Mouse (Mus musculus) cerebellum, postnatal 36 days (tissue): ENCODE data around the gene Hnf1b.

Experiments
- DNase-seq, 2 experiments: peaks; one replicate each; pipeline ENCODE4 v3.0.0; 2021 to 2022; ENCODE audit warnings: mixed read lengths in 2 of 2

Hnf1b gene

GRCm38 (mm10) chr11:83902812-83903211, 52.9 kb downstream of the Hnf1b start:
- no peak for DNase-seq

- no peak for DNase-seq
Measured at GRCm38 (mm10) chr11:83905756-83906155, 55.9 kb downstream of the Hnf1b start.

GRCm38 (mm10) chr11:83908376-83908775, 58.5 kb downstream of the Hnf1b start:
- DNase-seq = no peak

GRCm38 (mm10) chr11:83913824-83914311, 64.0 kb downstream of the Hnf1b start:
- no peak for DNase-seq

GRCm38 (mm10) chr11:83914501-83914900, 64.6 kb downstream of the Hnf1b start:
- no peak for DNase-seq

DNA sequence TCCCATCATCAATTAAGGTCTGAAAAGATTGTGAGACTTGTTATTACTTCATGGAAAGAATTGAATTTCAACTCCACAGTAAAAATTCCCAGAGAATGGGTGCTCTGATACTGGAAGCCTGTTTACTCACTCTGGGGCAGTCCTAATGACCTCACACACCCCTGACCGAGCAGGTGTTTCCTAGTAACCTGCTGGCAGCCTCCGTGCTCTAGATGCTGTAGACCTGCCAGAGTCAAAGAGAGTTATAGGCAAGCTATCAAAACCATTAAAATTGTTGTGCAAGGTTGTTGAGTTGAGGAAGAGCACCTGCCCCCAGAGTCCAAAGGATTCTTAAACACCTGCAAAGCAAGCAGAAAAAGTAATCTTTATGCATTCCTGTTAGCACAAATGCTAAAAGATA, 72.7 kb downstream of the Hnf1b start:
- DNase-seq = no peak

DNA sequence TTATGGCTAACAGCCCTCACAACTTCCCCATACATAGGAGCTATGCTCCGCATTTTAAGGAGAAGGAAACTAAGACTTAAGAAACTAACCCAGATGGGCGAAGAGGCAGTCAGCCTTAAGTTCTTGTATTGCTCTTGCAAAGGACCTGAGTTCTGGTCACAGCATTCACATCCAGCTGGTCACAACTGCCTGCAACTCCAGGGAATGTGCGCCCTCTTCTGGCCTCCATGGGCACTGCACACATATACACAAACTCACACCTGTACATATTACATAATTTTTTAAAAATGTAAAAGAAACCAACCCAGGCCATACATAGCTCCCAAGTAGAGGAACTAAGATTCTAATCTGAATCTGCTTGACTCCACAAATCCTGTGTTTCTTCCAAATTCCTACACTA, 77.2 kb downstream of the Hnf1b start:
- DNase-seq = no peak

DNA sequence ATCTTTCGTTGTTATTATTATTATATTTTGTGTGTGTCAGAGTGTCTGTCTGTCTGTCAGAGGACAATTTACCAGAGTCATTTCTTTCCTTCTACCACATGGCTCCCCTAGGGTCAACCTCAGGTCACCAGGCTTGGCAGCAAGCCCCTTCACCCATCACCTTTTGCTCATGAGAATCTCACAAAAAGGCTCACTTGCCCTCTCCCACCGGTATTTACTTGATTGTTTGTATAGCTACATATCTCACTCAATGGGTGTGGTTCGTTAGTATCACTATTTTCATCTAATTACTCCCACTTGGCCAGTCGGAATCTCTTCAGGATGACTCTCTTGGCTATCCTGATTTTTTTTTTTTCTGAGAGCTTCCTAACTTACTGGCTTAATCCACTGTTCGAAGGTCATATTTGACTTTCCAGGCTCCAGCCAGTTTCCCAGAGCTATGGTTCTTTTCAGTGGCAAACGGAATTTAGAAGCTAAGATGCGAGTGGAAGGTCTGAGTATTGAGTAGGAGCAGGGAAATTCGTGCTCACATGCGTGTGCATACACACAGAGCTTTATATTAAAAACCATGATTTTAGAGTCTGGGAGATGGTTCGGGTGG, 82.7 kb downstream of the Hnf1b start:
- no peak for DNase-seq

GRCm38 (mm10) chr11:83933376-83933775, 83.5 kb downstream of the Hnf1b start:
- no peak for DNase-seq

DNA sequence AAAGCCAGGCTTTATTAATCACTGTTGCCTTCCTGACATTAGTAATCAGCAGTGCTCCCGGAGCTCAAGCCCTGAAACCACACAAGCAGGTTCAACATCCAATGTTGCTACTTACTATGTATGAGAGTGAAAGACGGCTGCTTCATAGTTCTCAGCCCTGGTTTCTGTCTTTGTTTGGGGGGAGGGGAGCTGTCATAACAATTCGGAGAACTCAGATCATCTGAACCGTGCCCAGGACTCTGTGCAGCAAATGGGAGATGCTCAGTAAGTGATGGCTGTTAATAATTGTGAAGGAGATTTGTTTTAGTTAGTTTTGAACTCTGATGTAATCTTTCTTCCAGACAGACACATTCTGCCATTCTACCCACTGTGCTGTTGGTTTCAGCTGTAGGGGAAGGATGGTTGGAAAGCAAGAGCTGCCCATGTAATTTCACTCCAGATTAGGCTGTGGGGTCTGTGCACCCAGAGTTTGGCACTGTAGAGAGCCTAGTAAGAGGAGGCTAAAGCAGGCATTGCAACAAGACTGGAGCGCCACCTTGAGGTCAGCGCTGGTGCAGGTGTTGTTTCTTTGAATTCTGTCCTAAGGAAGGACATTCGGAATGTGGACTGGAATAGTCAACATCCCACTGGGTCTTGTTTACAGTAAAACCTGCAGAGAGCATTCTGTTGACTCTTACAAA, 86.3 kb downstream of the Hnf1b start:
- peak; percentile 69 to 74 for DNase-seq

DNA sequence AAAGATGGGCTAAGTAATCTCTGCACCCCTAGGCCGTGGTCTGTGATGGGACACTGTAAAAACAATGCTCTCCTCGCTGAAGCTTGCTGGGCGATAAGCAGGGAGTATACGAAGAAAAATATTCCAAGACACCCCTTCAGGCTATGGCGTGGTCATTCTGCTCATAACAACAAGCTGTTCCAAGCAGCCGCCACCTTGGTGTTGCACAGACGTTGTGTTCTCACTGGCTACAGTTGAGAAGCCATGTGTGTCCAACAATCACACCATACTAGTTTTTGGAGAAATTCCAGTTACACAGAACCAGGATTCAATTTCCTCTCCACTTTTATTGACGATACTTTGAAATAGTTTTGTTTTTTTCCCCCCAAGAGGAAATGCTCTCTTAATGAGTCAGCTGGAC, 88.7 kb downstream of the Hnf1b start:
- DNase-seq = no peak

GRCm38 (mm10) chr11:83941950-83942840, 92.3 kb downstream of the Hnf1b start, which contains the start of gene Ddx52:
TSS of gene Ddx52 (plus strand) at chr11:83942062.
- DNase-seq = peak; percentile 87 to 89
